Mouse (Mus musculus) lung, postnatal 0 days (tissue): ENCODE measurements around the gene Gstm4.

ENCODE experiments used
- CTCF ChIP-seq: IDR thresholded peaks from 2 replicates; pipeline ENCODE4 v1.5.1; 2016; ENCODE audit warnings: antibody characterized with exemption, mild to moderate bottlenecking
- EP300 ChIP-seq: IDR thresholded peaks from 2 replicates; pipeline ENCODE4 v1.6.1; 2016; ENCODE audit warnings: antibody characterized with exemption, mild to moderate bottlenecking, control low read depth

GRCm38 (mm10) chr3:108026597-108026996, 18.1 kb downstream of the Gstm4 start:
- TF ChIP-seq EP300 (no peak), CTCF (no peak)
